Mouse (Mus musculus): ENCODE data around the gene Gm3336. TPM values are rescaled to one million over a fixed set of nuclear protein-coding genes. Genes with fewer than 3 reads are reported as not detected.

Gene Gm3336
- polyA plus RNA-seq, 1 experiment from 2014 or later, result not detected

- no peak for DNase-seq (ENCODE audit: low spot score)
- H3K4me1 ChIP-seq, result peaks cover 65% of the 10 kb centered on the region
- H3K4me3 ChIP-seq, result no peak overlapping the region
- H3K27me3 ChIP-seq (ENCODE audit: insufficient read depth, poor library complexity, severe bottlenecking), result 0 out of 2 replicates have a peak, but pooled peaks cover 5% of the 10 kb centered on the region
- WGBS, result 74% methylated on average over 22 of the region's 22 CpGs
- no peak overlapping the region for H3K27ac ChIP-seq
- H3K9me3 ChIP-seq, result no peaks in the 10 kb centered on the region
- peaks cover 29% of the 10 kb centered on the region for H3K36me3 ChIP-seq
These were observed 39.4 kb downstream of the Gm3336 start for GRCm38 (mm10) chr8:70757523-70758307.

GRCm38 (mm10) chr8:70758308-70758615, 39.9 kb downstream of the Gm3336 start:
- Histone ChIP-seq H3K36me3 (peaks cover 29% of the 10 kb centered on the region), H3K4me1 (peaks cover 60% of the 10 kb centered on the region), H3K27me3 (ENCODE audit: insufficient read depth, poor library complexity, severe bottlenecking) (0 out of 2 replicates have a peak, but pooled peaks cover 5% of the 10 kb centered on the region), H3K9me3 (no peaks in the 10 kb centered on the region), H3K27ac (no peak overlapping the region), H3K4me3 (no peak overlapping the region)
- no peak for DNase-seq (ENCODE audit: low spot score)
- 85% methylated on average over 7 of the region's 7 CpGs for WGBS

GRCm38 (mm10) chr8:70758616-70759561, 40.5 kb downstream of the Gm3336 start:
- H3K4me1 ChIP-seq, result peaks cover 58% of the 10 kb centered on the region

GRCm38 (mm10) chr8:70760350-70760749, 42.0 kb downstream of the Gm3336 start:
- Histone ChIP-seq H3K27me3 (ENCODE audit: insufficient read depth, poor library complexity, severe bottlenecking) (0 out of 2 replicates have a peak, but pooled peaks cover 5% of the 10 kb centered on the region), H3K4me3 (peak overlapping the region; percentile 84), H3K36me3 (peaks cover 33% of the 10 kb centered on the region), H3K4me1 (peaks cover 55% of the 10 kb centered on the region), H3K27ac (peak overlapping the region; percentile 90), H3K9me3 (no peaks in the 10 kb centered on the region)
- DNase-seq (ENCODE audit: low spot score), result no peak
- WGBS, result under 1% methylated on average over 22 of the region's 22 CpGs

More at GRCm38 (mm10) chr8:70758616-70759561, 40.5 kb downstream of the Gm3336 start:
- no peak for DNase-seq (ENCODE audit: low spot score)
- Histone ChIP-seq H3K27ac (no peak overlapping the region), H3K36me3 (peaks cover 33% of the 10 kb centered on the region), H3K4me3 (no peak overlapping the region), H3K9me3 (no peaks in the 10 kb centered on the region), H3K27me3 (ENCODE audit: insufficient read depth, poor library complexity, severe bottlenecking) (0 out of 2 replicates have a peak, but pooled peaks cover 5% of the 10 kb centered on the region)
- 65% methylated on average over 19 of the region's 19 CpGs for WGBS

GRCm38 (mm10) chr8:70760775-70761406, 42.5 kb downstream of the Gm3336 start, which contains the start of gene Mpv17l2:
Mpv17l2 (minus strand) TSS chr8:70760946.
- H3K9me3 ChIP-seq, result no peaks in the 10 kb centered on the region
- peak within 1 kb of the TSS; percentile 90 for H3K27ac ChIP-seq
- peak; percentile 100 for DNase-seq (ENCODE audit: low spot score)
- H3K4me1 ChIP-seq, result peaks cover 53% of the 10 kb centered on the region
- WGBS, result 2% methylated on average over 55 of the region's 55 CpGs
- peaks cover 33% of the 10 kb centered on the region for H3K36me3 ChIP-seq
- H3K4me3 ChIP-seq, result peak within 1 kb of the TSS; percentile 84
- 0 out of 2 replicates have a peak, but pooled peaks cover under 1% of the 10 kb centered on the region for H3K27me3 ChIP-seq (ENCODE audit: insufficient read depth, poor library complexity, severe bottlenecking)

GRCm38 (mm10) chr8:70762118-70762517, 43.8 kb downstream of the Gm3336 start:
- DNase-seq (ENCODE audit: low spot score), result no peak
- Histone ChIP-seq H3K9me3 (no peaks in the 10 kb centered on the region), H3K4me3 (no peak overlapping the region), H3K27me3 (ENCODE audit: insufficient read depth, poor library complexity, severe bottlenecking) (peaks cover 8% of the 10 kb centered on the region; the same call in 1 of the 2 replicates), H3K27ac (peak overlapping the region; percentile 90; the same call in 1 of the 2 replicates), H3K4me1 (peaks cover 65% of the 10 kb centered on the region), H3K36me3 (peaks cover 22% of the 10 kb centered on the region)
- 81% methylated on average over 1 of the region's 1 CpGs for WGBS

- WGBS, result 5% methylated on average over 3 of the region's 3 CpGs
These were observed 45.0 kb downstream of the Gm3336 start for GRCm38 (mm10) chr8:70763354-70763753.

GRCm38 (mm10) chr8:70764026-70764425, 45.7 kb downstream of the Gm3336 start:
- Histone ChIP-seq H3K27me3 (ENCODE audit: insufficient read depth, poor library complexity, severe bottlenecking) (peaks cover 23% of the 10 kb centered on the region; the same call in 1 of the 2 replicates), H3K4me3 (no peak overlapping the region), H3K27ac (peak overlapping the region; percentile 37; the same call in 1 of the 2 replicates), H3K36me3 (peaks cover 21% of the 10 kb centered on the region), H3K4me1 (peaks cover 57% of the 10 kb centered on the region), H3K9me3 (no peaks in the 10 kb centered on the region)
- DNase-seq (ENCODE audit: low spot score), result peak; percentile 90
- WGBS, result 50% methylated on average over 8 of the region's 8 CpGs

More at GRCm38 (mm10) chr8:70763354-70763753, 45.0 kb downstream of the Gm3336 start:
- Histone ChIP-seq H3K9me3 (no peaks in the 10 kb centered on the region), H3K27ac (no peak overlapping the region), H3K4me3 (no peak overlapping the region), H3K27me3 (ENCODE audit: insufficient read depth, poor library complexity, severe bottlenecking) (peaks cover 19% of the 10 kb centered on the region; the same call in 1 of the 2 replicates), H3K36me3 (peaks cover 20% of the 10 kb centered on the region), H3K4me1 (peaks cover 63% of the 10 kb centered on the region)
- DNase-seq (ENCODE audit: low spot score), result no peak

GRCm38 (mm10) chr8:70764676-70765075, 46.3 kb downstream of the Gm3336 start:
- DNase-seq (ENCODE audit: low spot score), result no peak
- no peak overlapping the region for H3K4me3 ChIP-seq
- H3K36me3 ChIP-seq, result peaks cover 25% of the 10 kb centered on the region
- peaks cover 56% of the 10 kb centered on the region for H3K4me1 ChIP-seq
- no peak overlapping the region for H3K27ac ChIP-seq
- H3K9me3 ChIP-seq, result no peaks in the 10 kb centered on the region
- 89% methylated on average over 13 of the region's 13 CpGs for WGBS
- H3K27me3 ChIP-seq (ENCODE audit: insufficient read depth, poor library complexity, severe bottlenecking), result peaks cover 23% of the 10 kb centered on the region; the same call in 1 of the 2 replicates

- Histone ChIP-seq H3K36me3 (peaks cover 31% of the 10 kb centered on the region), H3K9me3 (no peaks in the 10 kb centered on the region), H3K4me1 (peaks cover 50% of the 10 kb centered on the region), H3K27me3 (ENCODE audit: insufficient read depth, poor library complexity, severe bottlenecking) (peaks cover 24% of the 10 kb centered on the region; the same call in 1 of the 2 replicates), H3K4me3 (peak overlapping the region; percentile 60), H3K27ac (0 out of 2 replicates have a peak overlapping the region, but pooled peaks have one; percentile 78)
- 64% methylated on average over 9 of the region's 9 CpGs for WGBS
- no peak for DNase-seq (ENCODE audit: low spot score)
These were observed 47.0 kb downstream of the Gm3336 start for GRCm38 (mm10) chr8:70765329-70765728.

- Histone ChIP-seq H3K27me3 (ENCODE audit: insufficient read depth, poor library complexity, severe bottlenecking) (peaks cover 30% of the 10 kb centered on the region; the same call in 1 of the 2 replicates), H3K9me3 (no peaks in the 10 kb centered on the region), H3K36me3 (peaks cover 37% of the 10 kb centered on the region), H3K4me3 (peak overlapping the region; percentile 60), H3K27ac (peak overlapping the region; percentile 78), H3K4me1 (peaks cover 45% of the 10 kb centered on the region)
- 2% methylated on average over 34 of the region's 34 CpGs for WGBS
- DNase-seq (ENCODE audit: low spot score), result no peak
These were observed 47.7 kb downstream of the Gm3336 start for GRCm38 (mm10) chr8:70765838-70766570.

Measured in heart, embryonic 10.5 days (tissue).